Mouse (Mus musculus): ENCODE measurements around the gene Aak1.
A peak's percentile ranks its signal among the peaks of the same experiment; 100 is the strongest.

Aak1 gene

DNA sequence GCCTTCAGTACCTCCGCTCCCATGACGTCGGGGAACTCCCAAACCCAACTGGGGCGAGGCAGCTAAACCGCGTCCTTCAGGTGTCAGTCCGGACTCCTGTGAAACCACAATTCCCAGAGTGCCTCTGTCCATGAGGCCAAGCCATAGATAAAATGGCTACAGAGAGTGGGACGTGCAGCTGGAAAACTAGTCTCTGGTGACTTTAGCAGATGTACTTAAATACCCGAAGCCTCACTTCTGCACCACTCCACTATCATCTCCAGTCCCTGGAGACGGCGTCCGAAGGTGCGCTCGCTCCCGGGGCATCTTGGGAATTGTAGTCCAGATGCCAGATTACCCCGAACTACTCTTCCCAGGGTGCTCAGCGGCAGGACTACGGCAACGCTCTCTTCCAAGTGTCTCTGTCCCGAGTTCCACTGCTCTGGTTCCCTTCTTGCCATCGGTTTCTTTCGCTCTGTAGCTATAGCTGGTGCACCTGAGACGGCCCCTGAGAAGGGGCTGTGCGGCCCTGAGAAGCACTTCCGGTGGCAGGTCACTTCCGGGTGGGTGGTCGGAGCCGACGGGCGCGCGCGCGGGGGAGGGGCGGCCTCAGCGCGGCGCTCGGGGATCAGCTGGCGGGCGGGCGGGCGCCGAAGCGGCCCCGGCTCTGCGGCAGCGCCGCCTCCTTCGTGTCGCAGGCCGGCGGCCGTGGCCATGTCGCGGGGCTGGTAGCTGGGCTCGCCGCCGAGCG, at the start of gene Aak1:
Gene Aak1, plus strand, starts transcription at position 603 of the 730 bp plus-strand sequence.
- peak; percentile 94 for DNase-seq (ENCODE audit: low read depth)

DNA sequence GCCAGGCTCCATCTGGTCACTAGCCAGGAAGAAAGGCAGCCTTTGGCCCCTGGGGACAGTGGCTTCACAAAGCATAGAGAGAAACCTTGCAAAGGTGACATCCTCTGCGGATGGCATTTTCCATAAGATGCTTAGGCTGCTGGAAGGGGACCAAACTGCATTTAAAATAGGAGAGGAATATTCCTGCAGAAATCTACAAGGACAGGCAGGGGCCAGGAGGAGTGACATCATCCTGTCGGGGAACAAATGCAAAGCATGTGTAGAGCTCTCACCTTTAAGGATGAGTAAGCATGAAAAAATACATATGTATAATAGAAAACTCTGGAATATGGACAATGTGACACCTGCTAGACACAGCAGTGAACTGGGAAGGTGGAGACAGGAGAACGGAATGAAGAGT, 48.9 kb upstream of the Aak1 start:
- DNase-seq (ENCODE audit: low read depth), result no peak

DNA sequence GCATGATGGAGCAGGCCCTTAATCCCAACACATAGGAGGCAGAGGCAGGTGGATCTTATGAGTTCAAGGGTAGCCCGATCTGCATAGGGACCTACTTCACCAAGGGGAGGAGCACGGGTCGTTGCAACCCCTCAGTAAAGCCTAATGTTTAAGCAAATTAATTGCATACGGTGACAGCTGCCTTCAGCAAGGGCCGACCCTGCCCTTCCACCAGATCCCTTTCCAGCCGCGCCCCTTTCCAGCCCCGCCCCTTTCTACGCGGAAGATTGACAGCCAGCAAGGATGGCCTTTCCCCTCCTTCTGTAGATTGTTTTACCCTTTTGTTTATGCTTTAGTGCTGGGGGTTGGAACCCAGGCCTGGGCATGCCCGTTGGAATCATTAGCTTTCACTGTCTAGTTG, 47.9 kb upstream of the Aak1 start:
- no peak for DNase-seq (ENCODE audit: low read depth)

DNA sequence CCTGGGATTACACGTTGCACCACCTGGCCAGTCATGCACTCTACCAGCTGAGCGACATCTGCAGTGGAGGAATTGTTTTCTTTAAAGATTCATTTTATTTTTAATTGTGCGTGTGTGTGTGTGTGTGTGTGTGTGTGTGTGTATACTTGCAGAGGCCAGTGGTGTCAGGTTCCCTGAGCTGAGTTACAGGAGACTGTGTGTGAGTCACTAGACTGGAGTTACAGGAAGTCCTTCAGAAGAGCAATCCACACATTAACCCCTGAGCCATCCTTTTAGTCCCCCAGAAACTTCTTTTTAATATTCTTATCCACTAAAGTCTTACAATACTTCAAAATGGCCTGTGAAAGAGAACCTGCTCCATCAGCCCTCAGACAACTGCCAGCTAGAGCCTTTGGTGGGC, 44.7 kb upstream of the Aak1 start:
- DNase-seq (ENCODE audit: low read depth), result no peak

DNA sequence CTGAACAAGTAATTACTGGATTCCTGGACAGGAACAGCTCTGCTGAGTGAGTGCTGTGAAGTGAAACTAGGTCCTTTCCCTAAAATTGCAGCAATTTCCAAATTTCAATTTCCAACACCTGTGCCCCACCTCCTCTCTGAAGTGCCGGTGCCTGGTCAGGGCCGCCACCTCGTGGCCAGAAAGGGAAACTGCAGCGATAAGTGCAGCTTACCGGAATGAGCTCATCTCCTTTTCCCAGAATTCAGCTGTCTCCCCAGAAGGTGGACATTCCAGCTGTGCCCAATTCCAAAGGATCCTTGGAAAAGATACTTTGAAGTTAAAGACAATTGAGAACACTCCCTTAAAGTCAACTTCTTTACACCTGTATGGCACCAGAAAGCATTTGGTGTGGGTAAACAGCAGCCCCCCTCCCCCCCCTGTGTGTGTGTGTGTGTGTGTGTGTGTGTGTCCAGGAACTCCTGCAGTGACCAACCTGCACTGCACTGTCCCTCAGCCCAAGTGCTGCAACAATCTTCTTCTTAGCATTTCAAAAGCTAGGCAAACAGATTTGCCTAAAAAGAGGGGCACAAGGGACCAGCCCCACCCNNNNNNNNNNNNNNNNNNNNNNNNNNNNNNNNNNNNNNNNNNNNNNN, 42.7 kb upstream of the Aak1 start:
- peak; percentile 76 for DNase-seq (ENCODE audit: low read depth)

DNA sequence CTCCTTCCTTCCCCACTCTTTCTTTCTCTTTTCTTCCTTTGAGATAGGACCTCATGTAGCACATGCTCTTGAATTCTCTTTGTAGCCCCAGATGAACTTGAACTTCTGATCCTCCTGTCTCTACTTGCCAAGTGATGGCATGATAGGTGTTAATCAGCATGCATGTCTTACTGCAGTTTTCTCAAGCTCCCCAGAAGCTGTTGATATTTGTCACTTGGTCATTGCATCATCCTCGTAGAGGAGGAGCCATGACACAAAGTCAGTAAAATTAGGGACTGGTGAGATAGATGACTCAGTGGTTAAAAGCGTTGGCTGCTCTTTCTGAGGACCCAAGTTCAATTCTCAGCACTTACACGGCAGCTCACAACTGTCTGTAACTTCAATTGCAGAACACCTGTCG, 36.4 kb upstream of the Aak1 start:
- DNase-seq (ENCODE audit: low read depth), result no peak

DNA sequence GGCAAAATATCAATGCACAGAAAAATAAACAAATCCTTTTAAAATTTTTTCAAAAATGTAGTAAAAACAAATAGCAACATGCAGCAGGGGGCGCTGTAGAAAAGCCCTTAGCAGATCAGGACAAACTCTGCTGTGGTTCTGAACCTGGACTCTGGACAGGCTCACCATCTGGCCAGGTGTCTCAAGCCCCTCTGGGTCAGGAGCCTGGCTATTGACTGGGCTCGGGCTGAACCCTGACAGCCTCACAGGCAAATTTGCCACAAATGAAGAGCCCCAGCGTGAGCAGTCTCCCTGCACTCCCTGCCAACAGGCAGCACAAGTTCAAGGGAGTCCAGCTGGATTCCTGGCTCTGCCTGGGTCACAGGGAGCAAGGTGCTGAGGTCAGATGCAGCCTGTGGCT, 36.0 kb upstream of the Aak1 start:
- DNase-seq (ENCODE audit: low read depth), result peak; percentile 78

DNA sequence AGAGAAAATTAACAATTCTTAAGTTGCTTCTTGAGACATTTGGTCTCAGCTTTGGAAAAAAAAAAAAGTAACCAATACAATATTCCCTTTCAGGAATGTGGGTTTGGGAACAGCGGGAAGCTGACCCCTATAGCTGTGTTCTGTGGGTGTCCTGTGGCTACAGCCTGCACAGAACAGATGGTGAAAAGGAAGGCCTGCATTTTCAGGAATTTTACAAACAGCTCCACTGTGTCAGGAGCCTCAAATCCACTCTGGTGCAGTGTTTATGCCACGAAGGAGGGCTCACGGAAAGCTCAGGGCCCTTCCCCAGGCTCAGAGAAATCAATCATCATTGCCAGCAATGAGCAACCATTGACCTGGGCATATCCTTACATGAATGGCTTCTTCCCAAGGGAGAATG, 34.4 kb upstream of the Aak1 start:
- no peak for DNase-seq (ENCODE audit: low read depth)

DNA sequence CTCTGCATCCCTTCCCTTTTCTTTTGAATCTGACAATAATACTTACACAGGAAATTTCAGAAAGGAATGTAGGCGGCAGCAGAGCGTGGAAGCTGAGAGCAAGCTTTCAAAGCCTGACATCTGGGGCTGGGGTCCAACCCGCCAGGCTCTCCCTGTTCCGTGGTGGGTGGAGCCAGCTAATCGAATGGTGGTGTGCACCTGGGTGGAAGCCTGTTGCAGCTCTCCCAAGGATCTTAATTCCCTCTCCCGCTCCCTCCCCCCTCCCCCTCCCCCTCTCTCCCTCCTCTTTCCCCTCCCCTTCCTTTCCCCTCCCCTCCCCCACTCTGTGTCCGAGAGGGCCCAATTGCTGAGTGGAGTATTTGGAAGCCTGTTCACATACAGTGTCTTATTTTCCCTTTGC, 33.9 kb upstream of the Aak1 start:
- no peak for DNase-seq (ENCODE audit: low read depth)

DNA sequence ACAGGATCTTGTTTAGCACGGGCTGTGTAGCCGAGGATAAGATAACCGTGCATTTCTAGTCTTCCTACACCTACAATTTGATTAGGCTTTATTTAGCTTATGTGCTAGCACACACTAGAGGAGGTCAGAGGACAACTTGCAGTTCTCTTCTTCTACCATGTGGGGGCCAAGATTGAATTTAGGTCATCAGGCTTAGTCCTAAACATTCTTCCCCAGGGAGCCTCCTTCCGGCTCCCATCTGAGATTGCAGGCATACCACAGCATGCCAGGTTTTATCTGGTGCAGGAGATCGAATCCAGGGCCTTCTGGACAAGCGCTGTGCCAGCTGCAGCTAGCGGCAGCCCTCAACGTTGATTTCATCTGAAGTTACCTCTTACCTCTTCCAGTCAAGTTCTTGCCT, 32.7 kb upstream of the Aak1 start:
- DNase-seq (ENCODE audit: low read depth), result peak; percentile 60

DNA sequence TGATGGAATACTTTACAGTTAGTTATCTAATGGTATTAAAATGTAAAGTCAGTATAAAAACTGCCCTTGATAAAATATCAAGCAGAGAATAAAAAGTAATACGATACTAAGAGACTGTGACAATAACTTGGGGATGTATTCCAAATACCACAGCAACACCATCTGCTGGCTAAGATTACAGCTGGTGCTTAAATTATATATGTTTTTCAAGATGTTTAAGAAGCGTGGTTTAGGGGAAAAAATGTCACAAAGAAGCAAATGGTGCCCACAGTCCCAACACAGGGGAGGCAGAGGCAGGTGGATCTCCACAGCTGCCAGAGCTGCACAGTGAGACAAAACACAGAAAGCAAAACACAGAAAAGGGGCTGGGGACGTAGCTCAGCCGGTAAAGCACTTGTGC, 30.4 kb upstream of the Aak1 start:
- DNase-seq (ENCODE audit: low read depth), result no peak

DNA sequence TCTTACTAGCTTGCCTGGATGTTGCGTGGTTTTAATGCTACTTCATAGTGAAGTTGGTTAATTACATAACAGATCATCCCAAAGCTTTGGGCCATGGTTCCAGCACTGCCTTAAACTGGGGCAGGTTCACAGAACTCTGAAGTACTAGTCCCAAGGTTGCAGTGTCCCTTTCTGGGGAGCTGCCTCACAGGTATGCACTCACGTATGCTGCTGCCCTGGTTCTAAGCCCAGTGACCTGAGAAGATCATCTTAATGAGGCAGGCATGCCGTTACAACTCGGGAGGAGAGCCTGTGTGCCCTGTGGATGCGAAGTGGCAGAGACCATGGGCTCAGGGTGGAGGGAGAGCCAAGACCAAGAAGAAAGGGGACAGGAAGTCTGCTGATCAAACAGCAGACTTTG, 29.4 kb upstream of the Aak1 start:
- DNase-seq (ENCODE audit: low read depth), result no peak

DNA sequence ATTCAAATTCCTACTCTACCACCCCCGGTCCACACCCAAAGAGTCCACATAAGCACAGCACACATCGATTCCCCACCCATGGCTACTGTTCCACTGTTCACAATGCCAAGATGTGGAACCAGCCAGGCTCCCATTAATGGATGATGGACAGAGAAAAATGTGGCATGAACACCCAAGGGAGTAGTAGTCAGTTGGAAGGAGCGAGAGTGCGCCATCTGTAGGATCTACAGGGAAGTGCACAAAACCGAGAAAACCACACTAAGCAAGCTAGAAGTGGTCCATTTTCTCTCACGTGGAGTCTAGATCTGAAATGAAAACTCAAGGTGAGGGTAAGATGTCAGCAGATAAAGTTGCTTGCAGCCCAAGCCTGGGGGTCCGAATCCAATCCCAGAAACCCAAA, 28.6 kb upstream of the Aak1 start:
- DNase-seq (ENCODE audit: low read depth), result peak; percentile 65

DNA sequence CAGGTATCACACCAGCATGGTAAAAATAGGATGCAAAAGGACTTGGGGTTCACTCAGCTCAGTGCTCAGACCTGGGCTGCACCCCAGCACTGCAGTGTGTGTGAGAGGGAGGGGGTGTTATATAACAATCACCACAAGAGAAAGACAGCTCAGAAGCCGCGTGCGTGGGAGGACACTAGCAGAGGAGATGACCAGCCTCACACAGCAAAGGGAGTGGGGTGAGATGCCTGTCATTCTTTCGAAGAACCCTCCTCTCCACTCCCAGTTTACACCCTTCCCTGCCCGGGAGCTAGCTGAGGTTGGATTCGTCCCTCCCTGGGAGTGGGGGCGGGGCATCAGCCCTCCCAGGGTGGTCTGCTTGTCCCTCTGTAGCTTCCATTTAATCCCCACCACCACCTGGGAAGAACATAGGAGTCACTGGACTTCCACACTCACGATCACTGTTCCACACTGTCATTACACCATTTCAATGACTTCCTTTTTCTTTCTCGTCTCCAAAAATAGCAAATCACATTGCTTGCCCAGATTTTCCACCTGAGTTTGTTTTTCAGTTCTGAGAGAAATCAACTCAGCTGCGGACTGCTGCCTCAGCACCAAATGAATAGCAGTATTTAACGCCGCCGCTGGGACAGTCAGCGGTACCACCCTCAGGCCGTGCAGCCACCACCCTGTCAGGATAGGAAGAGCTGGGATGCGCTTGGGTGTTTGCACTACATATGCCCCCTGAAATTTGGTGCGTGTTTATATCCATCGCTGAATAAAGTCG, 26.8 kb upstream of the Aak1 start:
- DNase-seq (ENCODE audit: low read depth), result peak; percentile 54

DNA sequence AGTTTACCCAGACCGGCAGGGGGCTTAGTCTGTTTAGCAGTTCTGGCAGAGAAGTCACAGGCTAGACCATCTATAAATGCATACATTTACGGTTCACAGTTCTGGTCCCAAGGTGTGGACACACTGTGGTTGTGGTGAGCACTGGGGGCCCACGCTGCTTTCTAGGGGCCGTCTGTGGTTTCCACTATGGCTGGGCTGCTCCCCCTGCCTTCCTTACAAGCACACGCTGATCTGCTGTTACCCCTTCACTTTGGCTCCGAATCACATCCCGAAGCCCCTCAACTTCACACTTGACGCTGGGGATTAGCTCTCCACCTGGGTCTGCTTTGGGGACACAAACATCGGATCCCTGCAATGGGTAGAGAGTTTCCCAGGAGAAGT, 26.3 kb upstream of the Aak1 start:
- no peak for DNase-seq (ENCODE audit: low read depth)

DNA sequence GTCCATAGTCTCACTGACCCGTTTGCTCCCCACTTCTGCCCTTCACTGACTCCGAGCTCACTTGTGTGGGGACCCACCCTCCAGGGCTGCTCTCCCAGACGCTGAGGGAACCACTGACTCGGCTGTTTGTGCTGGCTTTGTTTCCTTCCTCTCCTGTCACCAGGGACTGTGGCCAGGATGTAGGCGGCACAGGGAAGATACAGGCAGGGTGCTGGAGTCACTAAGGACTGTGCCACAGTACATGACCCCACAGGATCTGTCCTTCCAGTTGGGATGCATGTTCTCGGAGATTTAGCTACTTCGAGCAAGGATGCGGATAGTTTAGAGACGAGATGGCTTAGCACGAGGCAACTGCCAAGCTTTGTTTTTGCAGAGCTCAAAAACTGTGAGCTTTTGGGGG, 25.5 kb upstream of the Aak1 start:
- DNase-seq (ENCODE audit: low read depth), result peak; percentile 42

DNA sequence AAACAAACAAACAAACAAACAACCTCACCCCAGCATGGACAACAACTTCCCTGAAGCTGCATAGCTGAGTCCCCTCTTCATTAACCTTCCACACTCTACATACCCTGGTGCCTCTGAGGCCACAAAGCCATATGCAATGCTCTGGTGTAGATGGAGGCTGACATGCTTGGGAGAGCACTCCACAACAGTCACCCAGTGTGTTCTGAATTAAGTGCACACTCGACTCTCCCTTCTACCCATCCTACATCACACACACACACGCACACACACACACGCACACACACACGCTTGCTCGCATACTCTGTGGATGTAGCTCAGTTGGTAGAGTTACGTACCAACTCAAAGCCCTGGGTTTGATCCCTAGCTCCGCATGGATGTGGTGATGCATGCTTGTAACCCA, 24.9 kb upstream of the Aak1 start:
- DNase-seq (ENCODE audit: low read depth), result no peak

DNA sequence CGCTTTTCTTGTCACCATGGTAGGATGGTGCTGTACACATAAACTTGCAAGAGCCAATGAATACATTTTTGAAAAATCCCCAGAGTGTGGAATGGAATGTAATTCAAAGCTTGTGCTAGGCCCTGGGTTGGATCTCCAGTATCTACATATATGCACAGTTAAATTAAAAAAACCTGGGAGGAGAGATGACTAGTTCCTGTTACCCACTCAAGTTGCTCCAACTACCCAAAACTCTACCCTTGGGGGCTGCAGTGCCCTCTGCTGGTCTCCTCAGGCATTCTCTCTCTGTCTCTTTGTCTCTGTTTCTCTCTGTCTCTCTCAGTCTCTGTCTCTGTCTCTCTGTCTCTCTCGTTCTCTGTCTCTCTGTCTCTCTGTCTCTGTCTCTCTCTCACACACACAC, 21.9 kb upstream of the Aak1 start:
- peak; percentile 56 for DNase-seq (ENCODE audit: low read depth)

DNA sequence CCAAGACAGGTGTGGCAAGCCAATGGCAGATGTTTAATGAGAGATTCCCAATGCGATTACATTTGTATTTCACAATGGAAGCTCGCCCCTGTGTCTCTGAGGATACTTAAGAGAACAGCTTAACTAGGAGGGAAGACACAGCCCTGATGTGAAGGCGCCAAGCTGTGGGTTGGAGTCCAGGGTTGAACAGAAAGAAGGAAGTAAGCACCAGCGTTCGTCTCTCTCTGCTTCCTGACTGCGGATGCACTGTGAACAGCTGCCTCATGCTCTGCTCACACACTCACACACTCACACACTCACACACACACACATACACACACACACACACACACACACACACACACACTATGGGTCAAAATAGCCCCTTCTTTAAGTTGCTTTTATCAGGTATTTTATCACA, 19.5 kb upstream of the Aak1 start:
- DNase-seq (ENCODE audit: low read depth), result no peak

DNA sequence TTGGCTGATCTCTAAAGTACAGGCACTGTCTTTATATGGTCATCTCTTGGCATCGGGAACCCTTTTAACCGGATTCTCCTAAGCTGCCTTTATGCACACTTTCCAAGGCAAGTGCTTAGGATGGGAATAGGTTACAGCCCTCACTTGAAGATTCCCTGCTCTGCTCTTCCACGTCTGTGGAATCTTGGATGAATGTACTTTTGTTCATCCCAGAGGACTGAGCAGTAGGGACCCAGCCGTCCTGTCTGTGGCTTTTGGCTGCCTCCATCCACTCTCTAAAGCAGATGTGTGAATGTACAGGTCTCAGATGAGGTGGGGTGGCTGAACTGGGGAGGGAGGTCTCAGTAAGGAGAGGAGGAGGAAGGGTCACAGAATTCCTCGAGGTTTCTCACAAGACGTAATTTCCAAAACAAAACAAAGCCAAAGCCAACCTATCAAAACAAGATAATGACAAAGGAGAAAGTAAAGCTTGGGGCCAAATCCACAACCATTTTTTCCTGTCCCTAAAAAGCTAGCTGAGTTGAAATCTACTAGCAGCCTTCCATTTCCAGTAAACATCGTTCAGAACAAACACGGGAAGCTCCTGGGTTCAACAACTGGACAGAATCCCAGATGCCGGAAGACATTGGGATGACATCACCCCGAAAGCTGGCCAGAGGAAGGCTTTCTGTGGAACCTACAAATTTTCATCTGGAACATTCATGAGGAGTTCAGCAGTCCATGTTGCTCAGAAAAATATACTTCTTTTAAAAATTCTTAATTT, 18.4 kb upstream of the Aak1 start:
- no peak for DNase-seq (ENCODE audit: low read depth)

DNA sequence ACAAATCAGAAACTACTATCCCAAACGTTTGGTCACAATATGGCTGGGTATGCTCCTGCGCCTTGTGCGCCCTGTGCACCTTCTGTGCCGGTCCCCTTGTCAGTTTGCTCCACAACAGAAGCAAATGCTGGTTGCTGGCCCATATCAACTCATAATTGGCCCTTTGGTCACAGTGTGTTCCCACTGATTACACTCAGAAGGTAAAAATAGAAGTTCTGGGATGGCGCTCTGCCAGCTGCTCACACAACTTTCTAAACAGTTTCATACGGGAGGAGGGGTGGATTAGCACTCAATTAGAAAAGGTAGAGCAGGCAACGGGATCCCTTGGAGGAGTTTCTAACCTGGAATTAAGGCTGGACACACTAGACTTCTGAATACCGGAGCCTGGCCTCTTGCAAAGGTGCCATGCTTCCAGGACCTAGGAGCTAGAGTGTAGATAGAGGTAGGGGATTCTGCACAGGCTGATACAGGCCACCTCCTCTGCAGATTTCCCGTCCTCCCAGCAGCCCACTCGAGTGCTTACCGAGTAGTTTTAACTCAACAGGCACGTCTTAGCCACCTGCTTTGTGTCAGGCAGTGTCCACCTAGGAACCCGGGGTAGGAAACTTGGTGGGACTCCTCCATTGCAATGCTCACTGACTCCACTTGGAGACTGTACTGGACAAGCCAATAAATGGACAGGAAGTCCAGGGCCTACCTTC, 16.4 kb upstream of the Aak1 start:
- DNase-seq (ENCODE audit: low read depth), result no peak

DNA sequence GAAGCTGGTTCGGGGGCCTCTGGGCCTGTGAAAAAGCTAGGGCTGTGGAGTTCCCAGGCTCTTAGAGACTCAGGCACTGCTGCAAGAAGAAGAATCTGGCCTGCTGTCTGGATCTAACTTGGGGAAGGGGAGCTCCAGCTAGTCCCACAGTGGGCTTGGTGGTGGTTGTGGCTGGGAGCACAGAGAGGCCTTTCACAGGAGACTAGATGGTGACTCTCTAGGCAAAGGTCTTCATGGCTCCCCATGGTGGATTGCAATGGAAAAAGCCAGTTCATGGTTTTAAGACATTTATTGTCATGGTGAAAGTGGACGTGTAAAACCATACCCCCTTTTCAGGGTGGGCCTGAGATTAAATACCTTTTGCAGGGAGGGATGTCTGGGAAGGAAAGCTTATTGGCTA, 10.2 kb upstream of the Aak1 start:
- DNase-seq (ENCODE audit: low read depth), result no peak

Data from naive thymus-derived CD4-positive, alpha-beta T cell, adult 2 months (primary cell).